Mouse (Mus musculus) adrenal gland, adult 18-20 months (tissue): Measurements from ENCODE around the gene Best3. TPM values are rescaled to one million over a fixed set of nuclear protein-coding genes. Genes with fewer than 3 reads are reported as not detected.
"Not testable (repeated sequence)": the region's sequence is repeated elsewhere in the genome, so short reads cannot be mapped to it uniquely, and the experiment has no call there.

Experiments
- DNase-seq, 2 experiments: peaks; one replicate each; pipeline ENCODE4 v3.0.0; 2021 to 2022; ENCODE audit warnings: low spot score in 2 of 2
- total RNA-seq, 2 experiments: library from RNA; stranded (reverse); gene quantifications; 1 replicate in 1 of 2; 2 replicates in 1 of 2; pipeline ENCODE4 v1.2.3; 2021

Gene Best3
- total RNA-seq, 2 experiments from 2014 or later, result 0.20 to 0.29 TPM

DNA sequence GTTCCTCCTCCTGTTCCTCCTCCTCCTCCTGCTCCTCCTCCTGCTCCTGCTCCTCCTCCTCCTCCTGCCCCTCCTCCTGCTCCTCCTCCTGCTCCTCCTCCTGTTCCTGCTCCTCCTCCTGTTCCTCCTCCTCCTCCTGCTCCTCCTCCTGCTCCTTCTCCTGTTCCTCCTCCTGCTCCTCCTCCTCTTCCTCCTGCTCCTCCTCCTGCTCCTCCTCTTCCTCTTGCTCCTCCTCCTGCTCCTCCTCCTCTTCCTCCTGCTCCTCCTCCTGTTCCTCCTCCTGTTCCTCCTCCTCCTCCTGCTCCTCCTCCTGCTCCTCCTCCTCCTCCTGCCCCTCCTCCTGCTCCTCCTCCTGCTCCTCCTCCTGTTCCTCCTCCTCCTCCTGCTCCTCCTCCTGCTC is 39.7 kb downstream of the Best3 start:
- not testable (repeated sequence) for DNase-seq

- no peak for DNase-seq
These were observed 40.1 kb downstream of the Best3 start for GRCm38 (mm10) chr10:117026176-117026575.

GRCm38 (mm10) chr10:117031160-117031559 is 45.0 kb downstream of the Best3 start:
- DNase-seq, result no peak

- DNase-seq, result peak; percentile 80 to 85
These were observed 47.7 kb downstream of the Best3 start for GRCm38 (mm10) chr10:117033785-117034184.

- DNase-seq, result no peak
These were observed 54.2 kb downstream of the Best3 start for GRCm38 (mm10) chr10:117040355-117040754.

GRCm38 (mm10) chr10:117042295-117042694 is 56.2 kb downstream of the Best3 start:
- DNase-seq, result no peak

DNA sequence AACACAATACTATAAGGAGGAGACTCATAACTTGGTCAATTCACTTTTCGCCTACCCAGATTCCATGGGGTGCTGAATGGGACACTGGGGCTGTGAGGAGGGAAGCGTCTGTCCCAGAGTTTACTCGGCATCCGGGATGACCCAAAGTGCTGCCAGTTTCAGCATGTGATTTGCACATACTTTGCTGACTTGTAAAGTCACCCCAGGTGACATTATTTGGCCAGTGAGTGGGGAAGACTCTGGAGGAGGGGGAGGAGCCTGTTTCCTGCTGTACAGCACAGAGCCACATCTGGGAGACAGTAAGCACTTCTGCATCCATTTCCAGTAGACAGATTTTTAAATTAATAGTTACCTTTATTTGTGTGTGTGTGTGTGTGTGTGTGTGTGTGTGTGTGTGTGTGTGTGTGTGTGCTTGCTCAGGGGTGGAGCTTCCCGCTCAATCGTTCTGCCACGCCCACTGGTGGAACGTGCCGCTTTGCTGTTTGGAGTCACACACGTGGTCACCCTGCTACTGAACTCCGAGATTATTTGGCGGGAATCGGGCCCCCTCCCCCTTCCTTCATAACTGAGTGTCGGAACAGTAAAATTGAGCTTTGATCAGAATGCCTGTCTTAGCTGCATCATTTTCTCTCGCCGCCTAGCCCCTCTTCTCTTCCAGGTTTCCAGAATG is 57.5 kb downstream of the Best3 start:
- not testable (repeated sequence) for DNase-seq

- DNase-seq, result no peak
These were observed 59.3 kb downstream of the Best3 start, which contains the start of gene Lrrc10 for GRCm38 (mm10) chr10:117045175-117046056. Gene Lrrc10 (plus strand): TSS chr10:117045341.

- DNase-seq, result no peak
These were observed 63.1 kb downstream of the Best3 start for GRCm38 (mm10) chr10:117049253-117049652.

DNA sequence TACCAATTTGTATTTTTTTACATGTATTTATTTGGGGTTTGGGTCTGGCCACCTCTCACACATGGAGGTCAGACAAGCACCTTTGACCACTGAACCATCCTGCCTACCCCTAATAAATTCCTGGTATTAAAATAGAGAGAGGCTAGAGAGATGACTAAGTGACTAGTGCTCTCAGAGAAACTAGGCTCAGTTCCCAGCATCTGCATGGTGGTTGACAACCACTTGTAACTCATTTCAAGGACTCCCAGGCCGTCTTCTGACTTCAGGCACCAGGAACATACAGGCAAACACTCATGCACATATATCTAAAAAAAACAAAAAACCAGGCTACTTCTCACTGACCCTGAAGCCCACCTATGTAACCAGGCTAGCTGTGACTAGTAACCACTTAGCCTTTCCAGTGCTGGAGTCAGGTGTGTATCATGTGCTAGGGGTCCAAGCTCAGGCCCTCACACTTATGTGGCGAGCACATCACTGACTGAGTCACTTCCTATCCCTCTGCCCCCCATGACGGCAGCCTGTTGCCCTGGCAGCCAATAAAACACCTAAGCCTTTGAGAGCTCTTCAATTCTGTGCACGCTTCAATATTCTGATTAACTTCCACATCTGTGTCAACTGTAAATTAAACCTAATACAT is 64.0 kb downstream of the Best3 start:
- DNase-seq, result no peak

GRCm38 (mm10) chr10:117055668-117056067 is 69.6 kb downstream of the Best3 start:
- no peak for DNase-seq

DNA sequence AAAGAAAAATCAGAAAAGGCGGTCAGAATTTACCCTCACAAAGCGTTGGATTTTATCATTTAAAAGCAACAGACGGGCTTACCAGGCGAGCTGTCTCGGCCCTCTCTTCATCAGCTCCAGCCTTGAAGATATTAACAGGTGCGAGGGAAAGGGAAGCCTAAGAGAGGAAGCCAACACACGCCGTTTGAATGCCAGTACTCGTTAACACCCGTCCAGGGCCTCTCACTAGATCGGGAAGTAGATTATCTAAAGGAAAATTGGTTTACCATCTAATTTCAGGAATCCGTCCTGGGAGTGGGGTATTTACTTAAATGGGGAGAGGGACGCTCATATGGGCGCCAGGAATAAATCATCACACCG is 76.8 kb downstream of the Best3 start:
- no peak for DNase-seq

GRCm38 (mm10) chr10:117063254-117064021 is 77.3 kb downstream of the Best3 start, which contains the start of gene Cct2:
Gene Cct2 (minus strand): TSS chr10:117063814.
- DNase-seq, result peak; percentile 84 to 86

DNA sequence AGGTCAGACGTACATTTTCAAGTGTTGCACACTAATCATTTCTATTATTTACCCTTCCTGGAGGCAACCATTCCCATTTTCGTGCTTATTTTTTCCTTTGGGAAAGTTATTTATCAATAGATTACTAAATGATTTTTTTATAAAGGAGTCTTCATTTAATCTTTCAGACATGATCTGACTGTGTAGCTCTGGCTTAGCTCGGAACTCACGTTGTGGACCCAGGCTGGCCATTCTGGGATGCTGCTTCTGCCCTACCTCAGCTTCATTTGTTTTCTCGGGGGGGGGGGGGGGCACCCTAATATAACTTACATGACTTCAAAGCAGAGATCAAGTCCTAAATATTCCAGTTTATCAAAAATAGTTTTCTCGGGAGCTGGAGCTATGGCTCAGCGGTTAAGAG is 78.0 kb downstream of the Best3 start:
- no peak for DNase-seq

- DNase-seq, result no peak
These were observed 83.0 kb downstream of the Best3 start for GRCm38 (mm10) chr10:117069109-117069508.

- DNase-seq, result no peak
These were observed 86.2 kb downstream of the Best3 start for GRCm38 (mm10) chr10:117072191-117072888.

DNA sequence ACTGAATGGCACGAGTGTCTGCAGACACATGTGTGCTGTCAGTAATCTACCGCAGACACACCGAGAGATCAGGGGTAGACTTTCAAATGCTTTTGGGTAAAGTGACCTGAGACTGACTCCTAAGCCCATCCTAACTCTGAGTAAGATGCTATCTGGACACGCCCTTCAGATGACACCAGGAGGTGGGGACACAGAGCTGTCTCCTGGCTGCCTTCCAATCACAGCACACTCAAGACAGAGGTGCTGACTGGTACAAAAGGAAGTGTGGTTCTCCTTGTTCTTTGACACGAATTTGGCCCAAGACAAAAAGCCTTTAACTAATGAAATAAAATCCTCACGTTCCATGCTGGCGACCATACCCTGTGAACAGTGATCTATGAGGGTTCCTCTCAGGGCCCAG is 87.1 kb downstream of the Best3 start:
- DNase-seq, result no peak
